Comparison of ENCODE assay signal across 15 mouse cellular contexts in the genomic region with DNA sequence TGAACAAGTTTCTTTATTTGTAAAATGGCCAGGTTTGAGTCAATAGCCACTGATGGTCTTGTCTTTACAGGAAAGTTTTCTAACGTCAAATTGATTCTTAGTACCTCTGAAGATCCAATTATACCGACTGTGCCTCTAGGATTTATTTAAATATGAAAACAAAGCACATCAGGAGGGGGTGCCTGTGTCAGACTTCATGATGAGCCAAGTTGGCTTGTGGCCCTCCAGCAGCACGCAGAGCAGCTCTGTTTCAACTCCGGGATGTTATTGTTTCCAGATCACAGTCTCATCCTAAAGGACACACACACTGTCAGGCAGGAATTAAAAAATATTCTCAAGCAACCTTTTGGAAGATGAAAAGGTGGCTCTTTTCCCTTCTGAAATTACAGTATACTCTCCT.
A peak's percentile ranks its signal among the peaks of the same experiment; 100 is the strongest.
DNase-seq lines count a peak whose midpoint lies in the region; ATAC-seq lines count a peak whose summit lies in the region.
"Had no signal": no experiment of that assay in that cellular context is flagged by ENCODE, and none has a peak within 500 bp of the region (broad histone marks: within the 10 kb centered on the region; RNA-seq: fewer than 3 reads in every experiment).

No protein-coding gene starts in this region.

- peak; percentile 83 for DNase-seq in forebrain, embryonic 14.5 days (ENCODE audit: low spot score)
- no peak for DNase-seq in forebrain, embryonic 11.5 days (ENCODE audit: low spot score)
- peak; percentile 59 for DNase-seq in left cerebral cortex, postnatal 4 days
- no peak for DNase-seq in left cerebral cortex, adult 11 months (ENCODE audit: low spot score)
- DNase-seq in brain, adult 2 months (ENCODE audit: low read depth, low spot score) = peak; percentile 89
- peak; percentile 43 to 67 for DNase-seq in cerebellum, postnatal 25 days
- no peak for DNase-seq in embryo, embryonic 10 days (ENCODE audit: low spot score)
- no peak for DNase-seq in adrenal gland, postnatal 14 days
- DNase-seq: gastrocnemius, postnatal 36 days; kidney, postnatal 14 days; liver; lung, embryonic 14.5 days had no signal

- peaks cover 14% of the 10 kb centered on the region; the same call in 1 of the 2 replicates for H3K4me1 ChIP-seq in forebrain, embryonic 14.5 days (ENCODE audit: control insufficient read depth, insufficient read depth, low read length)
- H3K4me1 ChIP-seq in forebrain, embryonic 11.5 days (replicated peaks; ENCODE audit: control insufficient read depth, insufficient read depth, low read length) = no peaks in the 10 kb centered on the region

- WGBS in forebrain, embryonic 14.5 days = 8% methylated on average over 4 of the region's 4 CpGs
- 37% methylated on average over 4 of the region's 4 CpGs for WGBS in forebrain, embryonic 11.5 days

- intact Hi-C loops in left cerebral cortex, postnatal 4 days (cut with DNase I) = no loop called here

- no peak overlapping the region for H3K9ac ChIP-seq in forebrain, embryonic 14.5 days (ENCODE audit: low read length)
- no peak overlapping the region for H3K9ac ChIP-seq in forebrain, embryonic 11.5 days (ENCODE audit: low read length)
- H3K9ac ChIP-seq: heart, embryonic 15.5 days; lung, embryonic 14.5 days; midbrain, embryonic 12.5 days had no signal

- no peaks in the 10 kb centered on the region for H3K27me3 ChIP-seq in forebrain, embryonic 14.5 days (replicated peaks; ENCODE audit: control insufficient read depth, insufficient read depth, low read length)
- H3K27me3 ChIP-seq in forebrain, embryonic 11.5 days (ENCODE audit: control insufficient read depth, insufficient read depth, low read length) = no peaks in the 10 kb centered on the region
- H3K27me3 ChIP-seq: heart, embryonic 15.5 days; midbrain, embryonic 12.5 days had no signal

- H3K4me3 ChIP-seq in forebrain, embryonic 14.5 days (ENCODE audit: low read depth, low read length) = no peak overlapping the region
- no peak overlapping the region for H3K4me3 ChIP-seq in forebrain, embryonic 11.5 days (ENCODE audit: low read depth, low read length)
- H3K4me3 ChIP-seq: heart, embryonic 15.5 days; midbrain, embryonic 12.5 days had no signal

- peak; percentile 82 for ATAC-seq in forebrain, embryonic 14.5 days
- no peak for ATAC-seq in forebrain, embryonic 11.5 days (replicated peaks; ENCODE audit: low FRiP score)
- ATAC-seq: intestine, embryonic 16.5 days had no signal

- no peaks in the 10 kb centered on the region for H3K9me3 ChIP-seq in forebrain, embryonic 14.5 days (replicated peaks; ENCODE audit: control insufficient read depth, low read length)
- H3K9me3 ChIP-seq in forebrain, embryonic 11.5 days (ENCODE audit: control insufficient read depth, low read length) = no peaks in the 10 kb centered on the region
- H3K9me3 ChIP-seq: heart, embryonic 15.5 days; midbrain, embryonic 12.5 days had no signal

- no peak overlapping the region for H3K4me2 ChIP-seq in forebrain, embryonic 14.5 days (ENCODE audit: low read length)
- no peak overlapping the region for H3K4me2 ChIP-seq in forebrain, embryonic 11.5 days (ENCODE audit: low read depth, low read length, severe bottlenecking)
- H3K4me2 ChIP-seq: heart, embryonic 15.5 days; lung, embryonic 14.5 days; midbrain, embryonic 12.5 days had no signal

- H3K27ac ChIP-seq in forebrain, embryonic 14.5 days (ENCODE audit: low read depth, low read length) = no peak overlapping the region
- no peak overlapping the region for H3K27ac ChIP-seq in forebrain, embryonic 11.5 days (ENCODE audit: low read depth, low read length)
- H3K27ac ChIP-seq: heart, embryonic 15.5 days; midbrain, embryonic 12.5 days had no signal

- H3K36me3 ChIP-seq in forebrain, embryonic 14.5 days (ENCODE audit: control insufficient read depth, insufficient read depth, low read length) = no peaks in the 10 kb centered on the region
- no peaks in the 10 kb centered on the region for H3K36me3 ChIP-seq in forebrain, embryonic 11.5 days (ENCODE audit: control insufficient read depth, insufficient read depth, low read length)
- H3K36me3 ChIP-seq: heart, embryonic 15.5 days; midbrain, embryonic 12.5 days had no signal

Comparison
In these comparisons a context has a peak if more than half of its experiments do, and no peak if none do; other contexts are left out.
1. DNase-seq: peak in forebrain, embryonic 14.5 days (single experiment), left cerebral cortex, postnatal 4 days (single experiment), brain, adult 2 months (single experiment) and cerebellum, postnatal 25 days (2 of 2); none in forebrain, embryonic 11.5 days (single experiment), left cerebral cortex, adult 11 months (single experiment), embryo, embryonic 10 days (single experiment) and adrenal gland, postnatal 14 days (single experiment).